Mouse (Mus musculus): ENCODE measurements around the gene Eef2. TPM values are rescaled to one million over a fixed set of nuclear protein-coding genes. Genes with fewer than 3 reads are reported as not detected.
A peak's percentile ranks its signal among the peaks of the same experiment; 100 is the strongest.

The Eef2 gene
- polyA plus RNA-seq, 1 experiment: 468 TPM

DNA sequence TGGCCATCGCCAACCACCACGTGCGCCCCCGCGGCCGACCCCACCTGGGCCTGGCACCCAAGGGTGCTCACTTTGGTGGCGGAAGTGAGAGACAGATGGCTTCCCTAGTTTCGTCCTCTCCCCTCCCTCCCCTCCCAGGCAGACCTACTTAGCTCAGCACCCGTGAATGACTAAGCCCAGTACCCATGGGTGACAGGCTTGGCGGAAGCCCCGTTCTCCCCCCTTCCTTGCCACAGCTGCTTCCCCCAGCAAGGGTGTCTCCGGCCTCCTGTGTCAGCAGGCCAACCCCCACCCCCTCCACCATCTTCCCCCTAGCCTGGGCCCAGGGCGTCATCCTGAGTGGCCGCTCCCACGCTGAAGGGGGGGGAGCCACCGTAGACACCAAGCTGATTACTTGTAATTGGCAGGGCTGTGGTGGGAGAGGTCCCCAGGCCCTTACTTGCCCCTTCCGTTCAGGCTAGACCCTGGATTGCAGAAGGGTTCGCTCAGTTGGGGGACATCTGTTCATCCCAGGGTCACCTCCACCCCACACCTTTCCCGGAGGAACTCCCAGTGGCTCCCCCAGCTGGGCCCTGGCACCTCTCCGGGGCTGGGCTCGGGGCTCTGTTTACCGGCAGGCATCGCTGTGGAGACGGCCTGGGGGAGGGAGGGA is 38.2 kb upstream of the Eef2 start:
- Histone ChIP-seq H3K27ac (ENCODE audit: control insufficient read depth, insufficient read depth, low read depth, low read length, poor library complexity) (peak overlapping the region; percentile 94), H3K4me3 (replicated peaks; ENCODE audit: control insufficient read depth, low read depth, low read length) (peak overlapping the region; percentile 67), H3K4me1 (ENCODE audit: control insufficient read depth, insufficient read depth, low read length) (peaks cover 14% of the 10 kb centered on the region)
- TF ChIP-seq CTCF (IDR thresholded peaks at IDR 0.05; ENCODE audit: control insufficient read depth, insufficient read depth, low read length) (no peak), POLR2A (IDR thresholded peaks at IDR 0.05; ENCODE audit: borderline replicate concordance, control insufficient read depth, low read depth, low read length) (no peak)
- under 1% methylated on average over 24 of the region's 24 CpGs for WGBS

DNA sequence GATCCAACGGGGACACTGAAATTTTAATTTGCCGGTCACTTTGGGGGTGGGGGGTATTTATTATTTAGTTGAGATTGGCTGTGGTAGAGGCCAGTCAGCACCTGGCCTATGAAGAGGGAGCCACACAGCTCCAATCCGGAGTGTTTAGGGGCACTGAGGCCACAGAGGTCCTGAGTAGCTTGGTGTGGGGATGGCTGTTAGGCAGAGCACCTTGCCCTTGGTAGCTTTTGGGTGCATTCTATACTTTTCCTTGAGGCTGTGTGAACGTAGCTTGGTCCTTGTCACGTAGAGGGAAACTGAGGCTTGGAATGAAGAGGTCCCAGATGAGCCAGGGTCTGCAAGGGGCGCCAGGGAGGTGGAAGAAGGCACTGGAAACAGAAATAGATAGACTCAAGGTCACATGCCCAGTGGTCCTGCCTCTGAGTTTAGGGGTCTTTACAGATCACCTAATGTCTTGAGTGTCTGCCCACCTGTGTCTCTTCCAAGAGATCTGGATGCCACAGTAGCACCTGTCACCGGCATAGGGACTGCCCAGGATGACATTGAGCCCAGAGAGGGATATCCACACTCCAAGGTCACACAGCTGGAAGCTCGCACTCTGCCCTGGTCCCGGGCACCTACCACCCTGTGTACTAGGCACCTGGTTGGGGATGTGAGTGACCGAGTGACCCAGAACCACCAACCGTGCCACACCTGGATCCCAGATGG is 37.5 kb upstream of the Eef2 start:
- peaks cover 14% of the 10 kb centered on the region for H3K4me1 ChIP-seq (ENCODE audit: control insufficient read depth, insufficient read depth, low read length)
- peak overlapping the region; percentile 29; the same call in 1 of the 2 replicates for H3K27ac ChIP-seq (ENCODE audit: control insufficient read depth, insufficient read depth, low read depth, low read length, poor library complexity)
- peak overlapping the region; percentile 67 for H3K4me3 ChIP-seq (replicated peaks; ENCODE audit: control insufficient read depth, low read depth, low read length)
- 47% methylated on average over 11 of the region's 11 CpGs for WGBS
- TF ChIP-seq CTCF (IDR thresholded peaks at IDR 0.05; ENCODE audit: control insufficient read depth, insufficient read depth, low read length) (no peak), POLR2A (IDR thresholded peaks at IDR 0.05; ENCODE audit: borderline replicate concordance, control insufficient read depth, low read depth, low read length) (no peak)

DNA sequence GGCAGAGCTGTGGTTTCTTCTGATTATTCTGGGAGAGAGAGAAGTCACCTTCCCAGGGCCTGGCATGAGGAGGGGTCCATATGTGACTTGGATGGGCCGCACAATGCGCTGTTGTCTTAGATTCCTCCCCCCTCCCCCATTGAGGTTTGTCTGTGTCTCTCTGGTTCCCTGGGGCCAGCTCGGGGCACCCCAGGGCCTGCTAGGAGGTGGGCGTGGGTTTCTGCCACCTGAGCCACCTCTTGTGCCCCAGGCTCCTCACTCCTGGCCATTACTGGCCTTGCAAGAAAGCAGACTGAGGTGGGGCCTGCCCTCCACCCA is 36.9 kb upstream of the Eef2 start:
- WGBS: 59% methylated on average over 4 of the region's 4 CpGs
- peaks cover 14% of the 10 kb centered on the region for H3K4me1 ChIP-seq (ENCODE audit: control insufficient read depth, insufficient read depth, low read length)
- TF ChIP-seq CTCF (IDR thresholded peaks at IDR 0.05; ENCODE audit: control insufficient read depth, insufficient read depth, low read length) (no peak), POLR2A (IDR thresholded peaks at IDR 0.05; ENCODE audit: borderline replicate concordance, control insufficient read depth, low read depth, low read length) (no peak)
- peak overlapping the region; percentile 29; the same call in 1 of the 2 replicates for H3K27ac ChIP-seq (ENCODE audit: control insufficient read depth, insufficient read depth, low read depth, low read length, poor library complexity)
- peak overlapping the region; percentile 5 for H3K4me3 ChIP-seq (replicated peaks; ENCODE audit: control insufficient read depth, low read depth, low read length)

DNA sequence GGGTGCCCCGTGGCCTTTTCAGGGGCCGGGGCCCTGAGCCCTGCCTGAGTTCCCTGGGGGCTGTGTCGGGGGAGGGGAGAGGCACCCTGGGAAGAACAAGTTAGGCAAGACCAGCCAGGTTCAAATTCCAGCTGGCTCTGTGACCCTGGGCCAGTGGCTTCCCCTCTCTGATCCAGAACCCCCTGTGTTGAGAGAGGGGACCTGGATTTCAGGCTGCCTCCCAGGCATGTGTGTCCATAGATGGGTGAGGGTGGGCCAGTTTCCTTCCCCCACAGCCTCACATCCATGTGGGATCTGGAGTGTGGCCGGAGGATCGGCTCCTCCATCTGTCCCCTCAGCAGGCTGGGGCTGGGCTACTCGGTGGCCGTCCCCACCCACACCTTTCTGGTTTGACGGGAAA is 36.4 kb upstream of the Eef2 start:
- TF ChIP-seq POLR2A (IDR thresholded peaks at IDR 0.05; ENCODE audit: borderline replicate concordance, control insufficient read depth, low read depth, low read length): no peak
- no peak for TF ChIP-seq CTCF (IDR thresholded peaks at IDR 0.05; ENCODE audit: control insufficient read depth, insufficient read depth, low read length)
- WGBS: 32% methylated on average over 8 of the region's 8 CpGs
- H3K4me3 ChIP-seq (replicated peaks; ENCODE audit: control insufficient read depth, low read depth, low read length): peak overlapping the region; percentile 19
- H3K4me1 ChIP-seq (ENCODE audit: control insufficient read depth, insufficient read depth, low read length): peaks cover 14% of the 10 kb centered on the region
- H3K27ac ChIP-seq (ENCODE audit: control insufficient read depth, insufficient read depth, low read depth, low read length, poor library complexity): peak overlapping the region; percentile 44; the same call in 1 of the 2 replicates

DNA sequence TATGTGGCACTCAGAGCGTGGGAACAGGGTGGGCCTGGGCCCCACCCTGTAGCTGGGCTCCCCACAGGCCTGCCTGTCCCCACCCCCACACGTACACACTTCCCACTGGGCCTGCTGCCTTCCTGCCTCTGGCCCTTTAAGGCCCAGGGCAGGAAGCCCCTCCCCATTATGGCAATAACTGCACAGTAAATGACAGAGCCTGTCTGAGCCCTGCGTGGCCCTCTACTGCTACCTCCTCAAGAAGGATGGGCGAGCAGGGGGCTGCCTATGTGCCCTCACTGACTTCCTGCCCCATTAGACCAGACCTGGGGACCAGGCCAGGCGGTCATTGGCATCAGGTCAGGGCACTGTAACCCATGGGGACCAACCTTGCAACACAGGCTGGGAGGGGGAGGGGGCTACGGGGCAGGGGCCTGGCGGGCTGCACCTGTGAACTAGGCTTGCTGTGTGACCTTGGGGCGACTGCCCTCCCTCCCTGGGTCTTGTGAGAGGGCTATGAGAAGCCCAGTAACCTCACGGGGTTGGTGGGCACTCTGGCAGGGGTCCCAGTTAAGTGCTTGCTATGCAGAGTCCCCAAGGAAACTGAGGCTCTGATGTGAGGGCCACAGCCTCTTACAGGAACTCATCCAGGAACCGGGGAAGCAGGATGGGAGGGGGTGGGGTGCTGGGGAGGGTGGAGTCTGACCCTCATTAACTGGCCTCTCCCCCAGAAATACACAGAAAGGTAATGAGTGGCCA is 35.5 kb upstream of the Eef2 start:
- H3K4me1 ChIP-seq (ENCODE audit: control insufficient read depth, insufficient read depth, low read length): peaks cover 14% of the 10 kb centered on the region
- H3K27ac ChIP-seq (ENCODE audit: control insufficient read depth, insufficient read depth, low read depth, low read length, poor library complexity): peak overlapping the region; percentile 44; the same call in 1 of the 2 replicates
- peak overlapping the region; percentile 38 for H3K4me3 ChIP-seq (replicated peaks; ENCODE audit: control insufficient read depth, low read depth, low read length)
- 28% methylated on average over 10 of the region's 10 CpGs for WGBS
- TF ChIP-seq POLR2A (IDR thresholded peaks at IDR 0.05; ENCODE audit: borderline replicate concordance, control insufficient read depth, low read depth, low read length) (no peak), CTCF (IDR thresholded peaks at IDR 0.05; ENCODE audit: control insufficient read depth, insufficient read depth, low read length) (no peak)

DNA sequence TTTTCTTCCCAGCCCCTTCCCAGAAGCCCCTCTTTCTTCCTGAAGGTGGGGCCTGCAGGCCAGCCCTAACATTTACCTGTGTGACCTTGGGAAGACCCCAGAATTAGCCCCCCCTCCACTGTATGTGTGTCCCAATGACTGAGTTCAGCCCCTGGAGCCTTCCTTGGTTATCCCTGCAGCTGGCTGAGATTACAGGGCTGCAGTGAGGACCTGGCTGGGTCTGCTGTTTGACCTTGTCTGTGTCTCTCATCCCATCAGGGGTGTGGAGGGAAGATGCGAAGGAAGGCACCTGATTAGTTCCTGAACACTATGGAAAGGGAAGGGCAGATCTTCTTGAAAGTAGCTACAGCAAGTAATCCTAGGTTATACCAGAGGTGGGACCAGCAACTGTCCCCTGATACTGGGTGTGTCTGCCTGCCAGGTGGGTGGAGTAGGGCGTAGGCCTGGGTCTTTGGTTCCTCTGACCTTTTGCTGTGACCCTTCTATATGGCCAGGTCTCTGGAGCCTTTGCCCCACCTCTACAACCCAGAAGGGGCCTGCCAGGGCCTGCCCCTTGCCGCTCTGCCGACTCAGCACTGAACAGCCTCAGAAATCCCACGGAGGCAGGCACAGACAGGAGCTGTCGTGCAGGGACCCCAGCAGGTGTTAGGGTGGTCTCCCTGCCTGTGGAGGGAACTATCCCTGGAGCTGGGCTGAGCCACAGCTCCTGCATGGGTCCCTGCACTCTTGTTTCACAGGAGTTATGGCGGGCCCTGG is 34.8 kb upstream of the Eef2 start:
- Histone ChIP-seq H3K27ac (ENCODE audit: control insufficient read depth, insufficient read depth, low read depth, low read length, poor library complexity) (peak overlapping the region; percentile 7; the same call in 1 of the 2 replicates), H3K4me3 (replicated peaks; ENCODE audit: control insufficient read depth, low read depth, low read length) (no peak overlapping the region), H3K4me1 (ENCODE audit: control insufficient read depth, insufficient read depth, low read length) (peaks cover 14% of the 10 kb centered on the region)
- TF ChIP-seq CTCF (IDR thresholded peaks at IDR 0.05; ENCODE audit: control insufficient read depth, insufficient read depth, low read length): no peak
- 77% methylated on average over 7 of the region's 7 CpGs for WGBS

- H3K4me1 ChIP-seq (ENCODE audit: control insufficient read depth, insufficient read depth, low read length): peaks cover 14% of the 10 kb centered on the region
- 40% methylated on average over 5 of the region's 5 CpGs for WGBS
- TF ChIP-seq POLR2A (IDR thresholded peaks at IDR 0.05; ENCODE audit: borderline replicate concordance, control insufficient read depth, low read depth, low read length) (no peak), CTCF (IDR thresholded peaks at IDR 0.05; ENCODE audit: control insufficient read depth, insufficient read depth, low read length) (no peak)
- peak overlapping the region; percentile 44 for H3K27ac ChIP-seq (ENCODE audit: control insufficient read depth, insufficient read depth, low read depth, low read length, poor library complexity)
- no peak overlapping the region for H3K4me3 ChIP-seq (replicated peaks; ENCODE audit: control insufficient read depth, low read depth, low read length)
Observed at GRCm38 (mm10) chr10:81142551-81142981, 33.9 kb upstream of the Eef2 start.

All from bone marrow, adult 2 months (tissue).